Mouse (Mus musculus) CH12.LX (cell line): ENCODE data around the gene Ppp2r5c. TPM values are rescaled to one million over a fixed set of nuclear protein-coding genes. Genes with fewer than 3 reads are reported as not detected.

Experiments
- DNase-seq: peaks from one replicate; pipeline ENCODE4 v3.0.0-alpha.2; 2013; ENCODE audit errors: extremely low read depth
- H3K27ac ChIP-seq: 2 replicates; pipeline ENCODE4 v1.5.1; 2012; ENCODE audit warnings: low read depth, mild to moderate bottlenecking, control low read depth, moderate library complexity; ENCODE audit not compliant: insufficient read depth
- H3K27me3 ChIP-seq: replicated peaks from 2 replicates; pipeline ENCODE3; 2012; ENCODE audit warnings: inconsistent platforms
- H3K36me3 ChIP-seq, 2 experiments: replicated peaks in 1 of 2; 2 replicates each; pipeline versions ENCODE3 to v1.6.1; 2012; ENCODE audit warnings: inconsistent platforms in 1 of 2, low read length in 1 of 2, mild to moderate bottlenecking in 1 of 2, mixed read lengths in 1 of 2, moderate library complexity in 1 of 2; ENCODE audit not compliant: control insufficient read depth in 1 of 2, insufficient read depth in 1 of 2
- H3K4me1 ChIP-seq, 2 experiments: 2 replicates each; pipeline ENCODE4 v1.6.1; 2012; ENCODE audit warnings: inconsistent platforms in 1 of 2, moderate library complexity in 1 of 2; ENCODE audit not compliant: insufficient read depth in 2 of 2, control insufficient read depth in 1 of 2
- H3K4me2 ChIP-seq: 2 replicates; pipeline ENCODE4 v1.6.1; 2012; ENCODE audit warnings: low read depth, mild to moderate bottlenecking, control low read depth; ENCODE audit not compliant: poor library complexity, insufficient read depth, severe bottlenecking
- H3K4me3 ChIP-seq, 3 experiments: fragments of 150-350 bp in 1 of 3; sonication (generic) in 1 of 3; replicated peaks in 1 of 3; 2 replicates each; pipeline versions ENCODE3 to v1.5.1; 2011 to 2012; ENCODE audit warnings: low read depth in 2 of 3, low read length in 2 of 3, mild to moderate bottlenecking in 2 of 3, moderate library complexity in 2 of 3, control low read depth in 1 of 3, improper control_type of control experiment in 1 of 3, inconsistent platforms in 1 of 3, mixed read lengths in 1 of 3; ENCODE audit not compliant: poor library complexity in 1 of 3
- H3K79me2 ChIP-seq: replicated peaks from 2 replicates; pipeline ENCODE4 v1.6.1; 2012; ENCODE audit warnings: mild to moderate bottlenecking, moderate library complexity; ENCODE audit not compliant: control insufficient read depth, poor library complexity, insufficient read depth, severe bottlenecking; ENCODE audit errors: extremely low read depth
- H3K9ac ChIP-seq: 2 replicates; pipeline ENCODE4 v1.6.1; 2012; ENCODE audit warnings: low read depth, mild to moderate bottlenecking, control low read depth, moderate library complexity; ENCODE audit not compliant: insufficient read depth
- H3K9me3 ChIP-seq: replicated peaks from 2 replicates; pipeline ENCODE3; 2012; ENCODE audit warnings: low read length, inconsistent platforms, mixed read lengths
- BHLHE40 ChIP-seq: IDR thresholded peaks from 2 replicates; pipeline ENCODE4 v1.6.1; 2011; ENCODE audit warnings: mild to moderate bottlenecking, low read depth, low read length, improper control_type of control experiment
- CHD2 ChIP-seq: IDR thresholded peaks from 2 replicates; pipeline ENCODE4 v1.6.1; 2011; ENCODE audit warnings: low read length, improper control_type of control experiment
- ETS1 ChIP-seq: conservative IDR thresholded peaks from 2 replicates; pipeline ENCODE4 v1.6.1; 2012; ENCODE audit warnings: low read depth, mild to moderate bottlenecking, inconsistent platforms, low read length, improper control_type of control experiment, moderate library complexity
- JUN ChIP-seq: IDR thresholded peaks from 2 replicates; pipeline ENCODE4 v1.6.1; 2011; ENCODE audit warnings: low read depth, mild to moderate bottlenecking, low read length, improper control_type of control experiment, moderate library complexity; ENCODE audit not compliant: insufficient read depth
- MXI1 ChIP-seq: IDR thresholded peaks from 2 replicates; pipeline ENCODE4 v1.6.1; 2011; ENCODE audit warnings: mild to moderate bottlenecking, low read depth, low read length, improper control_type of control experiment
- MYC ChIP-seq: IDR thresholded peaks from 2 replicates; pipeline ENCODE4 v1.6.1; 2011; ENCODE audit warnings: low read depth, mild to moderate bottlenecking, improper control_type of control experiment, low read length
- NELFE ChIP-seq: IDR thresholded peaks from 2 replicates; pipeline ENCODE4 v1.6.1; 2011; ENCODE audit warnings: low read depth, low read length, improper control_type of control experiment
- POLR2A ChIP-seq: IDR thresholded peaks from 2 replicates; pipeline ENCODE4 v1.6.1; 2011; ENCODE audit warnings: low read depth, mild to moderate bottlenecking, improper control_type of control experiment, low read length
- RAD21 ChIP-seq: IDR thresholded peaks from 2 replicates; pipeline ENCODE4 v1.6.1; 2011; ENCODE audit warnings: low read depth, mild to moderate bottlenecking, low read length, improper control_type of control experiment, moderate library complexity
- SMC3 ChIP-seq: IDR thresholded peaks from 2 replicates; pipeline ENCODE4 v1.6.1; 2011; ENCODE audit warnings: low read depth, low read length, improper control_type of control experiment
- TBP ChIP-seq: conservative IDR thresholded peaks from 2 replicates; pipeline ENCODE4 v1.6.1; 2011; ENCODE audit warnings: low read depth, low read length, improper control_type of control experiment
- USF2 ChIP-seq: conservative IDR thresholded peaks from 2 replicates; pipeline ENCODE4 v1.6.1; 2011; ENCODE audit warnings: low read depth, low read length, improper control_type of control experiment
- ZMIZ1 ChIP-seq: IDR thresholded peaks from 2 replicates; pipeline ENCODE4 v1.6.1; 2012; ENCODE audit warnings: low read depth, mild to moderate bottlenecking, inconsistent platforms, low read length, improper control_type of control experiment
- ZNF384 ChIP-seq: IDR thresholded peaks from 2 replicates; pipeline ENCODE4 v1.6.1; 2012; ENCODE audit warnings: low read depth, low read length, improper control_type of control experiment, inconsistent platforms
- dilution Hi-C: fragments of 300-500 bp; cut with MboI; formaldehyde crosslinking; loops from 2 replicates; pipeline ENCODE4 v1.14.3; 2020; ENCODE audit warnings: low sequenced_read_pairs; ENCODE audit not compliant: extremely low pct_unique_long_range_greater_than_20kb, extremely low pct_ligation_motif_present
- in situ Hi-C: fragments of 300-500 bp; cut with MboI; formaldehyde crosslinking; loops from 3 replicates; pipeline ENCODE4 v1.14.3; 2019; ENCODE audit warnings: low sequenced_read_pairs, low pct_ligation_motif_present, low pct_unique_long_range_greater_than_20kb, mixed read lengths
- polyA plus RNA-seq: library from polyadenylated mRNA; unstranded; fragments of >175 nt; gene quantifications from 2 replicates; pipeline ENCODE4 v1.2.1, GENCODE M21; 2012; ENCODE audit warnings: low read depth; ENCODE audit not compliant: insufficient read length
- total RNA-seq, 2 experiments: library from RNA; depleted of rRNA; stranded (reverse); fragments of 300-350 nt in 1 of 2; fragments of >200 nt in 1 of 2; gene quantifications; 2 replicates each; pipeline ENCODE4 v1.2.3; 2012 to 2014

The Ppp2r5c gene
- total and polyA plus RNA-seq, 3 experiments = 71.6 to 111 (median 97.7) TPM

DNA sequence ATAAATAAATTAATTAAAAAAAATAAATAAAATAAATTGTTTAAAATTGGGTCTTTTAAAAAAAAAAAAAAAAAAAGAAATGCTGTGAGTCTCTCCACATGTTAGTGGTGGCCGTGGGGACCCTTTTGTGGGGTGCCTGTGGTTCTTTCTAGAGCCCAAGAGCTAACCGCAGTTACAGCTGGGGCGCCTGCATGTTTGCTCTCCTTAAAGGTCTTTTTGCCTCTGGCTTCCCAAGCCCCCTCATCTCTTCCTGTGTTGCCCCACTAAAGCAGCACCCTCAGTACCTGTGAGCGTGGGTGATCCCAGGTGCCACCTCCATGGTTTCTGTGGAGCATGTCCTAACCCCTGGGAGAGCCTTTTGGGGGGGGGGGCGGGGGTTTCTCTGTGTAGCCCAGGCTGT lies 45.5 kb downstream of the Ppp2r5c start:
- no peak overlapping the region for H3K9ac ChIP-seq
- H3K9me3 ChIP-seq = peaks cover 9% of the 10 kb centered on the region
- no peak overlapping the region for H3K4me2 ChIP-seq
- in situ Hi-C loops (no loop called here), dilution Hi-C loops (no loop called here)
- no peak overlapping the region for H3K27ac ChIP-seq
- peaks cover 10 to 69% of the 10 kb centered on the region in 2 experiments for H3K36me3 ChIP-seq
- H3K27me3 ChIP-seq = no peaks in the 10 kb centered on the region
- TF ChIP-seq MYC = no peak
- no peak for TF ChIP-seq BHLHE40
- no peak for TF ChIP-seq NELFE
- no peak for TF ChIP-seq MXI1
- TF ChIP-seq TBP = no peak
- TF ChIP-seq SMC3 = no peak
- TF ChIP-seq USF2 = no peak
- no peak for TF ChIP-seq RAD21
- no peak for TF ChIP-seq ETS1
- no peak for TF ChIP-seq ZNF384
- no peak for TF ChIP-seq ZMIZ1
- TF ChIP-seq POLR2A = no peak
- no peak for TF ChIP-seq JUN
- peaks cover 8 to 58% of the 10 kb centered on the region in 2 experiments for H3K4me1 ChIP-seq
- no peak for DNase-seq
- H3K4me3 ChIP-seq = no peak overlapping the region
- H3K79me2 ChIP-seq = peaks cover 84% of the 10 kb centered on the region

DNA sequence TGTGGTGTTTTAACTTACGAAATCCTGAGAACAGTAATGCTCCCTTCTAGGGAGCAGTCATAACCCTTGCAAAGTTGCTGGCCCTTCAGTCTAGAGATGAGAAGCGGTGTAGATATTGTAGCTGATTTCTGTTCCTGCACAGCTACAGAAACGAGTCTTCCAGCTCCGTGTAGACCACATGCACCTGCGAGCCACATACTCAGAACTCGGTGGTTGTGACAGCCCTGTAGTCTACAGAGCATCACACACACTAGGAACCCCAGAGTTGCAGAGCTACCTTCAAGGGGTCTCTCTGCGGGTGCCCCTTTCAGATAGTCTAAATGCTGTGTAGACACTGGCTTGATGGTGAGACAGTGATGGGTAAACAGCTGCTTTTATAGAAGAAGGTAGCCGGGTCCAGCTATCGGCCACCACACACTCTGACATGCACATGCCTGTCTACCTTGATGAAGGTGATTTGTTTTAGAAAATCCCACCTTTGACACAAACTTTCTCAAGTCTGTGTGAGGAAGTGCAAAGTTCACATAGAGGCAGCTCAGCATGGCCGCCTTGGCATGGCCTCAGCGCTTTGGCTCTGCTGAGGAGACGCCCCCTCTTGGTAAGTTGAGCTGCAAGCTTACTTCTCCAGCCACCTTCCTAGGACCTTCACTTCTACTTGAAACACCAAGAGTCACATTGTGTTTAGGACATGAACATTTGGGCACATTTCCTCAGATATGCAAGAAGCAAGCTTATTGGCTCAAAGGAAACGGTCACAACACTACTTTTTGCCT lies 46.9 kb downstream of the Ppp2r5c start:
- peaks cover 84% of the 10 kb centered on the region for H3K79me2 ChIP-seq
- H3K4me2 ChIP-seq = no peak overlapping the region
- dilution Hi-C loops = no loop called here
- no peak overlapping the region for H3K9ac ChIP-seq
- in situ Hi-C loops = no loop called here
- peaks cover 10 to 55% of the 10 kb centered on the region in 2 experiments for H3K36me3 ChIP-seq
- H3K9me3 ChIP-seq = peaks cover 9% of the 10 kb centered on the region
- no peak overlapping the region for H3K4me3 ChIP-seq
- peaks cover 3 to 57% of the 10 kb centered on the region in 2 experiments; a peak in 2 of 4 replicates for H3K4me1 ChIP-seq
- TF ChIP-seq NELFE = no peak
- no peaks in the 10 kb centered on the region for H3K27me3 ChIP-seq
- no peak for DNase-seq
- H3K27ac ChIP-seq = no peak overlapping the region

DNA sequence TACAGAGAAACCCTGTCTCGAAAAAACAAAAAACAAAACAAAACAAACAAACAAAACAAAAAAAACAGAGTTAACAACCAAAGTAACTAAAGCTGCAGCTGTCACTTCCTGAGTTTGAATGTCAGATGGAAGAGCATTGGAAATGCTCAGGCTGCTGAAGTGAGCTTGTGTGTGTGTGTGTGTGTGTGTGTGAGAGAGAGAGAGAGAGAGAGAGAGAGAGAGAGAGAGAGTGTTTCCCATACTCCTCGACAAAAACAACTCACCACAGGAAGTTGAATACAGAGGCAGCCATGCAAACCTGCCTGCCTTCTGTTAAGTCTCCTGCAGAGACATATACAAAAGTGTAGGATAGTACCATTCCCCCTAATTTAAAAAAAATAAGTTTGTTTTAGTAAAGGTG lies 47.9 kb downstream of the Ppp2r5c start:
- no peak overlapping the region for H3K4me3 ChIP-seq
- TF ChIP-seq CHD2 = no peak
- TF ChIP-seq USF2 = no peak
- dilution Hi-C loops = no loop called here
- H3K27me3 ChIP-seq = no peaks in the 10 kb centered on the region
- no peak overlapping the region for H3K9ac ChIP-seq
- peaks cover 7 to 45% of the 10 kb centered on the region in 2 experiments for H3K36me3 ChIP-seq
- DNase-seq = no peak
- H3K27ac ChIP-seq = no peak overlapping the region
- no peak overlapping the region for H3K4me2 ChIP-seq
- in situ Hi-C loops = no loop called here
- peaks cover 6 to 57% of the 10 kb centered on the region in 2 experiments; a peak in 3 of 4 replicates for H3K4me1 ChIP-seq
- H3K79me2 ChIP-seq = peaks cover 82% of the 10 kb centered on the region
- peaks cover 6% of the 10 kb centered on the region for H3K9me3 ChIP-seq
